Mouse (Mus musculus): Measurements from ENCODE around the gene Cldn4.

DNA sequence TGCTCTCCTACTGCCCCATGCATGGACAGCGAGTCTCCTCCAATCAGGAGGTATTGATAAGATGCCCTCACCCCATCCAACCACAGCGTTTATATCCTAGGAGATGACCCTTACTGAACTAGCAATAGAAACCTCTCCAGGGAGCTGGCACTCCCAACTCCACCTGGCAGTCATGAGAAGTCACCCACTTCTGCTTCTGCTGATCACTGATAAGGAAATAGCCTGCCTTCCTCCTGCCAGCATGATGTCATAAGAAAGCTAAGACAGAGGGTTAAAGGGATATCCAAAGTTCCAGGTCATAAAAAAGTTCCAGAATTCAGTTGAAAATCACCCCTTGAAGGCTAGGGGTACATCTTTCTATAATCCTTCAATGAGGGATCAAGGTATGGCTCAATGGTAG is 29.4 kb upstream of the Cldn4 start:
- no peak for TF ChIP-seq EP300 (IDR thresholded peaks at IDR 0.05)
- no peak for TF ChIP-seq CTCF (IDR thresholded peaks at IDR 0.05)

All from lung, postnatal 0 days (tissue).